Mouse (Mus musculus) myocyte (in vitro differentiated cells): ENCODE measurements around the gene Olfr566. TPM values are rescaled to one million over a fixed set of nuclear protein-coding genes. Genes with fewer than 3 reads are reported as not detected.

Experiments used
- H3K27me3 ChIP-seq: one replicate; pipeline ENCODE4 v1.6.1; 2011; ENCODE audit not compliant: control insufficient read depth, insufficient read depth, insufficient read length
- H3K36me3 ChIP-seq: one replicate; pipeline ENCODE4 v1.6.1; 2011; ENCODE audit not compliant: control insufficient read depth, insufficient read depth
- H3K4me2 ChIP-seq: one replicate; pipeline ENCODE4 v1.6.1; 2011; ENCODE audit warnings: low read depth, control low read depth
- H3K4me3 ChIP-seq: one replicate; pipeline ENCODE4 v1.5.1; 2011; ENCODE audit warnings: mild to moderate bottlenecking, control low read depth, moderate library complexity
- H3K79me2 ChIP-seq: one replicate; pipeline ENCODE4 v1.6.1; 2011; ENCODE audit not compliant: control insufficient read depth, insufficient read depth
- H3ac ChIP-seq: one replicate; pipeline ENCODE4 v1.6.1; 2011; ENCODE audit not compliant: control insufficient read depth, insufficient read length
- CEBPB ChIP-seq: IDR thresholded peaks from 2 replicates; pipeline ENCODE4 v1.6.1; 2011; ENCODE audit warnings: mild to moderate bottlenecking, moderate library complexity; ENCODE audit not compliant: poor library complexity, insufficient read depth, severe bottlenecking
- E2F4 ChIP-seq: IDR thresholded peaks from one replicate; pipeline ENCODE4 v1.6.1; 2011; ENCODE audit warnings: mild to moderate bottlenecking, control low read depth, moderate library complexity; ENCODE audit not compliant: insufficient read depth
- MAX ChIP-seq: IDR thresholded peaks from one replicate; pipeline ENCODE4 v1.6.1; 2011; ENCODE audit warnings: low read depth, mild to moderate bottlenecking, control low read depth
- MYOD1 ChIP-seq, 3 experiments: IDR thresholded peaks; one replicate each; pipeline ENCODE4 v1.6.1; 2011; ENCODE audit warnings: control low read depth in 2 of 3, low read depth in 2 of 3, mild to moderate bottlenecking in 2 of 3, moderate library complexity in 1 of 3; ENCODE audit not compliant: insufficient read length in 2 of 3, control insufficient read depth in 1 of 3
- MYOG ChIP-seq, 3 experiments: IDR thresholded peaks; one replicate each; pipeline ENCODE4 v1.6.1; 2011; ENCODE audit warnings: control low read depth in 2 of 3, low read depth in 2 of 3, mild to moderate bottlenecking in 2 of 3; ENCODE audit not compliant: insufficient read length in 2 of 3, control insufficient read depth in 1 of 3, insufficient read depth in 1 of 3
- POLR2A ChIP-seq: IDR thresholded peaks from one replicate; pipeline ENCODE4 v1.6.1; 2011; ENCODE audit warnings: low read depth, mild to moderate bottlenecking, control low read depth, moderate library complexity; ENCODE audit not compliant: insufficient read length
- POLR2AphosphoS2 ChIP-seq: IDR thresholded peaks from one replicate; pipeline ENCODE4 v1.6.1; 2011; ENCODE audit warnings: low read depth, control low read depth; ENCODE audit not compliant: insufficient read length
- REST ChIP-seq: IDR thresholded peaks from one replicate; pipeline ENCODE4 v1.6.1; 2011; ENCODE audit warnings: mild to moderate bottlenecking, control low read depth, moderate library complexity; ENCODE audit not compliant: insufficient read depth, insufficient read length
- SRF ChIP-seq: IDR thresholded peaks from one replicate; pipeline ENCODE4 v1.6.1; 2011; ENCODE audit warnings: low read depth; ENCODE audit not compliant: control insufficient read depth, insufficient read length
- TCF12 ChIP-seq: IDR thresholded peaks from one replicate; pipeline ENCODE4 v1.6.1; 2011; ENCODE audit warnings: mild to moderate bottlenecking, control low read depth; ENCODE audit not compliant: poor library complexity, insufficient read depth, severe bottlenecking
- TCF3 ChIP-seq: IDR thresholded peaks from one replicate; pipeline ENCODE4 v1.6.1; 2011; ENCODE audit warnings: low read depth, control low read depth; ENCODE audit not compliant: insufficient read length
- USF1 ChIP-seq: IDR thresholded peaks from one replicate; pipeline ENCODE4 v1.6.1; 2011; ENCODE audit warnings: low read depth, mild to moderate bottlenecking, control low read depth, moderate library complexity
- polyA plus RNA-seq: library from polyadenylated mRNA; unstranded; fragments of >200 nt; fragmentation: generic; extraction: Trizol; gene quantifications from one replicate; pipeline ENCODE4 v1.2.1, GENCODE M21; 2012; ENCODE audit warnings: missing spikeins

Gene Olfr566
- not detected for polyA plus RNA-seq

- TF ChIP-seq CEBPB, result no peak
Measured at GRCm38 (mm10) chr7:102858665-102859064, at the start of gene Olfr566. Gene Olfr566, minus strand, starts transcription at chr7:102858765.

GRCm38 (mm10) chr7:102890782-102891181 is 32.2 kb upstream of the Olfr566 start, which contains the start of gene Olfr569:
Gene Olfr569, minus strand, starts transcription at chr7:102890882.
- H3K4me3 ChIP-seq, result no peak within 1 kb of the TSS
- no peaks in the 10 kb centered on the region for H3K79me2 ChIP-seq
- no peak within 1 kb of the TSS for H3K4me2 ChIP-seq
- TF ChIP-seq SRF (no peak), POLR2A (no peak), USF1 (no peak), CEBPB (no peak), REST (no peak), E2F4 (no peak), MAX (no peak), MYOG (IDR thresholded peaks at IDR 0.05; ENCODE audit: control insufficient read depth in 1 of 3, insufficient read depth in 1 of 3, insufficient read length in 2 of 3, low read depth in 2 of 3) (no peak), TCF3 (no peak), MYOD1 (IDR thresholded peaks at IDR 0.05; ENCODE audit: control insufficient read depth in 1 of 3, insufficient read length in 2 of 3, low read depth in 2 of 3) (no peak), POLR2AphosphoS2 (no peak), TCF12 (no peak)
- no peaks in the 10 kb centered on the region for H3K27me3 ChIP-seq
- H3K36me3 ChIP-seq, result no peaks in the 10 kb centered on the region
- no peak within 1 kb of the TSS for H3ac ChIP-seq

More at GRCm38 (mm10) chr7:102858665-102859064, at the start of gene Olfr566:
- H3ac ChIP-seq, result no peak within 1 kb of the TSS
- no peaks in the 10 kb centered on the region for H3K27me3 ChIP-seq
- no peak within 1 kb of the TSS for H3K4me3 ChIP-seq
- H3K4me2 ChIP-seq, result no peak within 1 kb of the TSS
- no peaks in the 10 kb centered on the region for H3K79me2 ChIP-seq
- H3K36me3 ChIP-seq, result no peaks in the 10 kb centered on the region

GRCm38 (mm10) chr7:102876822-102877221 is 18.3 kb upstream of the Olfr566 start, which contains the start of gene Olfr568:
Gene Olfr568, plus strand, starts transcription at chr7:102877122.
- H3K79me2 ChIP-seq, result no peaks in the 10 kb centered on the region

GRCm38 (mm10) chr7:102855807-102856206 is 2.8 kb downstream of the Olfr566 start:
- H3K4me2 ChIP-seq, result no peak overlapping the region
- no peaks in the 10 kb centered on the region for H3K36me3 ChIP-seq
- H3K4me3 ChIP-seq, result no peak overlapping the region
- TF ChIP-seq POLR2A, result no peak
- no peak for TF ChIP-seq POLR2AphosphoS2
- TF ChIP-seq TCF12, result no peak
- H3K79me2 ChIP-seq, result no peaks in the 10 kb centered on the region
- H3K27me3 ChIP-seq, result no peaks in the 10 kb centered on the region
- H3ac ChIP-seq, result no peak overlapping the region

More at GRCm38 (mm10) chr7:102876822-102877221, 18.3 kb upstream of the Olfr566 start, which contains the start of gene Olfr568:
- no peak within 1 kb of the TSS for H3K4me3 ChIP-seq
- H3K36me3 ChIP-seq, result no peaks in the 10 kb centered on the region
- TF ChIP-seq CEBPB (no peak), SRF (no peak), USF1 (no peak), REST (no peak), POLR2A (no peak), MYOD1 (IDR thresholded peaks at IDR 0.05; ENCODE audit: control insufficient read depth in 1 of 3, insufficient read length in 2 of 3, low read depth in 2 of 3) (no peak), E2F4 (no peak), TCF12 (no peak), POLR2AphosphoS2 (no peak), TCF3 (no peak), MAX (no peak), MYOG (IDR thresholded peaks at IDR 0.05; ENCODE audit: control insufficient read depth in 1 of 3, insufficient read depth in 1 of 3, insufficient read length in 2 of 3, low read depth in 2 of 3) (no peak)
- H3K4me2 ChIP-seq, result no peak within 1 kb of the TSS
- H3K27me3 ChIP-seq, result no peaks in the 10 kb centered on the region
- no peak within 1 kb of the TSS for H3ac ChIP-seq

Other genes starting within 250 kb of the Olfr566 start
- not detected for gene Olfr553, start 240.5 kb downstream of the Olfr566 start, polyA plus RNA-seq
- gene Olfr554, start 220.3 kb downstream of the Olfr566 start, polyA plus RNA-seq, result not detected
- gene Olfr555, start 199.9 kb downstream of the Olfr566 start, polyA plus RNA-seq, result not detected
- not detected for gene Olfr556, start 193.9 kb downstream of the Olfr566 start, polyA plus RNA-seq
- 3.2 TPM for gene Trim68, start 171.4 kb downstream of the Olfr566 start, polyA plus RNA-seq
- not detected for gene Olfr557, start 162.9 kb downstream of the Olfr566 start, polyA plus RNA-seq
- not detected for gene Olfr558, start 156.6 kb downstream of the Olfr566 start, polyA plus RNA-seq
- gene Olfr33, start 139.7 kb downstream of the Olfr566 start, polyA plus RNA-seq, result not detected
- gene Olfr559, start 131.3 kb downstream of the Olfr566 start, polyA plus RNA-seq, result not detected
- not detected for gene Olfr560, start 99.4 kb downstream of the Olfr566 start, polyA plus RNA-seq
- not detected for gene Olfr78, start 99.3 kb downstream of the Olfr566 start, polyA plus RNA-seq
- gene Olfr561, start 87.5 kb downstream of the Olfr566 start, polyA plus RNA-seq, result not detected
- gene Olfr564, start 55.3 kb downstream of the Olfr566 start, polyA plus RNA-seq, result not detected
- gene Olfr568, start 18.4 kb upstream of the Olfr566 start, polyA plus RNA-seq, result not detected
- gene Olfr569, start 32.1 kb upstream of the Olfr566 start, polyA plus RNA-seq, result not detected
- not detected for gene Olfr570, start 35.8 kb upstream of the Olfr566 start, polyA plus RNA-seq
- gene Olfr571, start 58.8 kb upstream of the Olfr566 start, polyA plus RNA-seq, result not detected
- not detected for gene Olfr572, start 65.6 kb upstream of the Olfr566 start, polyA plus RNA-seq
- gene Olfr573-ps1, start 83.8 kb upstream of the Olfr566 start, polyA plus RNA-seq, result not detected
- gene Olfr574, start 89.7 kb upstream of the Olfr566 start, polyA plus RNA-seq, result not detected
- gene Olfr575, start 100.0 kb upstream of the Olfr566 start, polyA plus RNA-seq, result not detected
- not detected for gene Olfr576, start 103.9 kb upstream of the Olfr566 start, polyA plus RNA-seq
- gene Olfr577, start 117.2 kb upstream of the Olfr566 start, polyA plus RNA-seq, result not detected
- gene Olfr578, start 130.6 kb upstream of the Olfr566 start, polyA plus RNA-seq, result not detected
- not detected for gene Olfr582, start 179.3 kb upstream of the Olfr566 start, polyA plus RNA-seq
- gene Olfr583, start 192.5 kb upstream of the Olfr566 start, polyA plus RNA-seq, result not detected
- not detected for gene Olfr584, start 223.1 kb upstream of the Olfr566 start, polyA plus RNA-seq
- gene Olfr585, start 239.0 kb upstream of the Olfr566 start, polyA plus RNA-seq, result not detected